Mouse (Mus musculus): Measurements from ENCODE around the gene Agfg2.
A peak's percentile ranks its signal among the peaks of the same experiment; 100 is the strongest.

The Agfg2 gene

GRCm38 (mm10) chr5:137607860-137608653 is 76.5 kb downstream of the Agfg2 start:
- no peak for DNase-seq

- peak; percentile 50 for DNase-seq
These were observed 83.2 kb downstream of the Agfg2 start for GRCm38 (mm10) chr5:137601365-137601729.

GRCm38 (mm10) chr5:137600619-137601364 is 83.7 kb downstream of the Agfg2 start, which contains the start of gene Mospd3:
Gene Mospd3, minus strand, starts transcription at chr5:137601058.
- DNase-seq: peak; percentile 100

Data from lung, postnatal 36 days (tissue).